Mouse (Mus musculus) heart, embryonic 16.5 days (tissue): ENCODE measurements around the gene Sgo1. TPM values are rescaled to one million over a fixed set of nuclear protein-coding genes. Genes with fewer than 3 reads are reported as not detected.
A peak's percentile ranks its signal among the peaks of the same experiment; 100 is the strongest.
"Not testable (repeated sequence)": the region's sequence is repeated elsewhere in the genome, so short reads cannot be mapped to it uniquely, and the experiment has no call there.

Source experiments
- ATAC-seq: fragments of 200-750 bp; cut with Nextera tagmentation; replicated peaks from 2 replicates; pipeline ENCODE4 v1.8.0; 2017; ENCODE audit warnings: moderate number of reproducible peaks; ENCODE audit not compliant: insufficient read depth, low FRiP score; ENCODE audit errors: extremely low read depth
- H3K27ac ChIP-seq: fragments of 300-500 bp; sonication (generic); 2 replicates; pipeline ENCODE4 v1.5.1; 2014; ENCODE audit warnings: mild to moderate bottlenecking, low read length, control low read depth, moderate library complexity
- H3K27me3 ChIP-seq: fragments of 300-500 bp; sonication (generic); 2 replicates; pipeline ENCODE4 v1.6.1; 2014; ENCODE audit warnings: low read length, mixed read lengths; ENCODE audit not compliant: control insufficient read depth, insufficient read depth
- H3K36me3 ChIP-seq: fragments of 300-500 bp; sonication (generic); 2 replicates; pipeline ENCODE4 v1.6.1; 2014; ENCODE audit not compliant: control insufficient read depth, insufficient read depth
- H3K4me1 ChIP-seq: fragments of 300-500 bp; sonication (generic); 2 replicates; pipeline ENCODE4 v1.6.1; 2014; ENCODE audit warnings: low read length, mixed read lengths; ENCODE audit not compliant: control insufficient read depth, insufficient read depth
- H3K4me2 ChIP-seq: fragments of 300-500 bp; sonication (generic); 2 replicates; pipeline ENCODE4 v1.6.1; 2014; ENCODE audit warnings: low read depth, mild to moderate bottlenecking, control low read depth, low read length
- H3K4me3 ChIP-seq: fragments of 300-500 bp; sonication (generic); 2 replicates; pipeline ENCODE4 v1.5.1; 2014; ENCODE audit warnings: mild to moderate bottlenecking, control low read depth, low read length
- H3K9ac ChIP-seq: fragments of 300-500 bp; sonication (generic); 2 replicates; pipeline ENCODE4 v1.6.1; 2014; ENCODE audit warnings: low read length, control low read depth
- H3K9me3 ChIP-seq: fragments of 300-500 bp; sonication (generic); replicated peaks from 2 replicates; pipeline ENCODE4 v1.6.1; 2016; ENCODE audit warnings: low read length; ENCODE audit not compliant: control insufficient read depth
- WGBS: fragments of 180-500 bp; shearing (Covaris S2); extraction: QIAGEN DNeasy Blood & Tissue Kit; methylation state at CpG from one replicate; pipeline ENCODE4 v1.1.7; 2014; 5-methylcytosine and 5-hydroxymethylcytosine counted together
- polyA plus RNA-seq: library from polyadenylated mRNA; unstranded; fragments of >200 nt; fragmentation: Nextera tagmentation; extraction: Ambion mirVana; gene quantifications from 2 replicates; pipeline ENCODE4 v1.2.1, GENCODE M21; 2015

Gene Sgo1
- polyA plus RNA-seq, result 16.4 and 16.8 TPM in 2 replicates

- WGBS, result under 1% methylated on average over 78 of the region's 78 CpGs
- H3K27me3 ChIP-seq, result no peaks in the 10 kb centered on the region
- H3K9ac ChIP-seq, result peak within 1 kb of the TSS; percentile 89
- peak within 1 kb of the TSS; percentile 99 for H3K27ac ChIP-seq
- peak within 1 kb of the TSS; percentile 81 for H3K4me2 ChIP-seq
- peak within 1 kb of the TSS; percentile 84 for H3K4me3 ChIP-seq
- H3K36me3 ChIP-seq, result peaks cover 3% of the 10 kb centered on the region; the same call in 1 of the 2 replicates
- peaks cover 7% of the 10 kb centered on the region for H3K4me1 ChIP-seq
- H3K9me3 ChIP-seq, result no peaks in the 10 kb centered on the region
- peak; percentile 99 for ATAC-seq
Measured at GRCm38 (mm10) chr17:53688877-53689802, at the start of gene Sgo1. Gene Sgo1 (minus strand): TSS chr17:53689333.

- 75% methylated on average over 3 of the region's 3 CpGs for whole genome bisulfite sequencing
- H3K27ac ChIP-seq, H3K9me3 ChIP-seq, H3K27me3 ChIP-seq, H3K36me3 ChIP-seq, H3K9ac ChIP-seq, H3K4me3 ChIP-seq, ATAC-seq, H3K4me2 ChIP-seq, H3K4me1 ChIP-seq: not testable (repeated sequence)
Measured at GRCm38 (mm10) chr17:53718916-53719315, 29.8 kb upstream of the Sgo1 start.

- no peaks in the 10 kb centered on the region for H3K4me1 ChIP-seq
- H3K27ac ChIP-seq, result no peak overlapping the region
- H3K27me3 ChIP-seq, result no peaks in the 10 kb centered on the region
- H3K4me2 ChIP-seq, result no peak overlapping the region
- H3K9me3 ChIP-seq, result no peaks in the 10 kb centered on the region
- H3K9ac ChIP-seq, result no peak overlapping the region
- 56% methylated on average over 1 of the region's 1 CpGs for whole genome bisulfite sequencing
- no peak overlapping the region for H3K4me3 ChIP-seq
- ATAC-seq, result no peak
- no peaks in the 10 kb centered on the region for H3K36me3 ChIP-seq
Measured at GRCm38 (mm10) chr17:53718474-53718873, 29.3 kb upstream of the Sgo1 start.

GRCm38 (mm10) chr17:53715161-53715560, 26.0 kb upstream of the Sgo1 start:
- not testable (repeated sequence) for H3K4me1 ChIP-seq, ATAC-seq, H3K4me3 ChIP-seq, H3K27me3 ChIP-seq, H3K4me2 ChIP-seq, H3K27ac ChIP-seq, H3K9ac ChIP-seq, H3K9me3 ChIP-seq, H3K36me3 ChIP-seq
- 36% methylated on average over 1 of the region's 1 CpGs for WGBS

GRCm38 (mm10) chr17:53714453-53714852, 25.3 kb upstream of the Sgo1 start:
- no peaks in the 10 kb centered on the region for H3K36me3 ChIP-seq
- no peak overlapping the region for H3K9ac ChIP-seq
- 52% methylated on average over 1 of the region's 1 CpGs for WGBS
- no peaks in the 10 kb centered on the region for H3K27me3 ChIP-seq
- no peaks in the 10 kb centered on the region for H3K9me3 ChIP-seq
- H3K4me2 ChIP-seq, result no peak overlapping the region
- no peak overlapping the region for H3K27ac ChIP-seq
- no peak for ATAC-seq
- H3K4me1 ChIP-seq, result no peaks in the 10 kb centered on the region
- no peak overlapping the region for H3K4me3 ChIP-seq

- not testable (repeated sequence) for H3K4me1 ChIP-seq, ATAC-seq, H3K27ac ChIP-seq, H3K4me3 ChIP-seq, H3K9me3 ChIP-seq, H3K9ac ChIP-seq, H3K36me3 ChIP-seq, H3K4me2 ChIP-seq, H3K27me3 ChIP-seq
- WGBS, result 85% methylated on average over 8 of the region's 8 CpGs
Measured at GRCm38 (mm10) chr17:53697521-53697920, 8.4 kb upstream of the Sgo1 start.

GRCm38 (mm10) chr17:53694039-53694438, 4.9 kb upstream of the Sgo1 start:
- H3K4me3 ChIP-seq, result no peak overlapping the region
- WGBS, result 64% methylated on average over 2 of the region's 2 CpGs
- no peaks in the 10 kb centered on the region for H3K9me3 ChIP-seq
- H3K9ac ChIP-seq, result no peak overlapping the region
- no peaks in the 10 kb centered on the region for H3K36me3 ChIP-seq
- no peaks in the 10 kb centered on the region for H3K27me3 ChIP-seq
- no peak overlapping the region for H3K27ac ChIP-seq
- peaks cover 3% of the 10 kb centered on the region; the same call in 1 of the 2 replicates for H3K4me1 ChIP-seq
- ATAC-seq, result no peak
- no peak overlapping the region for H3K4me2 ChIP-seq

DNA sequence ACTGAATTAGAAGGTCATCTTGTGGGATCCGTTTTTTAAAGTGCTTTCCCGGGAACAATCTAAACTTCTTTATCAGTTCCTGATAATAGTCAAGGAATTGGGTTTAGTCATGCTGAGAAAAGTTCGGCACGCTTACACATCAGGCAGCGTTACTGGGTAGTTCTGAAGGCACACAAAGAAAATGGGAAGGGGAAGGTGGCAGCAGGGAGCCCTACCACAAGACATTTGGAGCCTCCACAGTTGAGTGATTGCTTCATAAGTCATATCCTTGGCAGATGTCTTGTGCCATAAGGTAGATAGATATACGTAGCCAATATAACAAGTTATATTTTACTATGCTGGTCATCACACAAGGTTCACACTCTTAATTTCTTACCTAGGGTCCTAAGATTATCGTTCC, 813 bp upstream of the Sgo1 start:
- H3K27ac ChIP-seq, result peak overlapping the region; percentile 99
- WGBS, result 19% methylated on average over 7 of the region's 7 CpGs
- H3K9me3 ChIP-seq, result no peaks in the 10 kb centered on the region
- H3K4me1 ChIP-seq, result peaks cover 7% of the 10 kb centered on the region
- peak overlapping the region; percentile 81 for H3K4me2 ChIP-seq
- H3K36me3 ChIP-seq, result peaks cover under 1% of the 10 kb centered on the region; the same call in 1 of the 2 replicates
- peak overlapping the region; percentile 89 for H3K9ac ChIP-seq
- ATAC-seq, result no peak
- no peaks in the 10 kb centered on the region for H3K27me3 ChIP-seq
- H3K4me3 ChIP-seq, result peak overlapping the region; percentile 84

DNA sequence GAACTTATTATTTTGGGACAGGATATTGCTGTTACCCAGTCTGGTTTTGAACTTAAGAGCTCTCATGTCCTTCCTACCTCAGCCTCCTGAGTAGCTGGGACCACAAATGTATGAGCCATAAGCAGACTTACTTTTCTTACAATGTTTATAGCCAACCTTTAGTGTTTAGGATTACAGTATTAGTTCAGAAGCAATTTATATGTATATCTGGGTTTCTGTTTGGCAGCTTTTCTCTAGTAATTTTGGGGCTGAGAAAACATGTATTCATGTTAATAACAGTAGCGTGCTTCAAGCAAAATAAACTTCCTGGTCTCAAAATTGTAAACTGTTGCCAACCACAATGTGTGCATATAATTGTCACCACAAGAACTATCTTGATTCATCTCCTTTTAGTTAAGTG, 812 bp downstream of the Sgo1 start:
- WGBS, result 0% methylated on average over 1 of the region's 1 CpGs
- Histone ChIP-seq H3K4me1 (peaks cover 7% of the 10 kb centered on the region), H3K4me2 (peak overlapping the region; percentile 75), H3K27ac (no peak overlapping the region), H3K36me3 (peaks cover 3% of the 10 kb centered on the region; the same call in 1 of the 2 replicates), H3K9ac (peak overlapping the region; percentile 80), H3K9me3 (no peaks in the 10 kb centered on the region), H3K27me3 (no peaks in the 10 kb centered on the region), H3K4me3 (peak overlapping the region; percentile 84)
- no peak for ATAC-seq
